Mouse (Mus musculus) cerebellum, adult 11-12 months (tissue): ENCODE measurements around the gene Gm45799.

Experiments used
- DNase-seq: peaks from one replicate; pipeline ENCODE4 v3.0.0; 2022

Gene Gm45799

GRCm38 (mm10) chr7:105650639-105651435 is 10.5 kb downstream of the Gm45799 start, which contains the start of gene Dnhd1:
Gene Dnhd1, plus strand, starts transcription at chr7:105650827.
- peak; percentile 76 for DNase-seq

- DNase-seq = no peak
Observed at GRCm38 (mm10) chr7:105685541-105686197, 45.3 kb downstream of the Gm45799 start.

GRCm38 (mm10) chr7:105690875-105691274 is 50.5 kb downstream of the Gm45799 start:
- no peak for DNase-seq

- peak; percentile 22 for DNase-seq
Observed at GRCm38 (mm10) chr7:105703184-105703583, 62.8 kb downstream of the Gm45799 start.

GRCm38 (mm10) chr7:105703816-105704215 is 63.5 kb downstream of the Gm45799 start:
- peak; percentile 47 for DNase-seq

GRCm38 (mm10) chr7:105708733-105709132 is 68.4 kb downstream of the Gm45799 start:
- DNase-seq = no peak

- DNase-seq = no peak
Observed at GRCm38 (mm10) chr7:105715366-105715765, 75.0 kb downstream of the Gm45799 start.

- DNase-seq = no peak
Observed at GRCm38 (mm10) chr7:105721916-105722315, 81.6 kb downstream of the Gm45799 start.

GRCm38 (mm10) chr7:105726144-105726979 is 86.0 kb downstream of the Gm45799 start:
- DNase-seq = peak; percentile 45

- no peak for DNase-seq
Observed at GRCm38 (mm10) chr7:105726980-105727325, 86.6 kb downstream of the Gm45799 start.

- DNase-seq = peak; percentile 29
Observed at GRCm38 (mm10) chr7:105728701-105729428, 88.5 kb downstream of the Gm45799 start.

- peak; percentile 17 for DNase-seq
Observed at GRCm38 (mm10) chr7:105733836-105734235, 93.5 kb downstream of the Gm45799 start.
